Mouse (Mus musculus) limb, embryonic 13.5 days (tissue): ENCODE data around the gene Gm13271. TPM values are rescaled to one million over a fixed set of nuclear protein-coding genes. Genes with fewer than 3 reads are reported as not detected.
A peak's percentile ranks its signal among the peaks of the same experiment; 100 is the strongest.
"Not testable (repeated sequence)": the region's sequence is repeated elsewhere in the genome, so short reads cannot be mapped to it uniquely, and the experiment has no call there.

ENCODE experiments used
- ATAC-seq: fragments of 200-750 bp; cut with Nextera tagmentation; 2 replicates; pipeline ENCODE4 v1.8.0; 2017; ENCODE audit warnings: low read depth, moderate number of reproducible peaks, moderate TSS enrichment; ENCODE audit not compliant: low FRiP score
- H3K27ac ChIP-seq: fragments of 300-500 bp; sonication (generic); 2 replicates; pipeline ENCODE4 v1.5.1; 2015; ENCODE audit warnings: inconsistent platforms, mild to moderate bottlenecking, moderate library complexity
- H3K27me3 ChIP-seq: fragments of 300-500 bp; sonication (generic); 2 replicates; pipeline ENCODE4 v1.6.1; 2015; ENCODE audit warnings: mild to moderate bottlenecking, inconsistent platforms
- H3K36me3 ChIP-seq: fragments of 300-500 bp; sonication (generic); 2 replicates; pipeline ENCODE4 v1.6.1; 2015; ENCODE audit warnings: inconsistent platforms, mild to moderate bottlenecking, moderate library complexity
- H3K4me1 ChIP-seq: fragments of 300-500 bp; sonication (generic); 2 replicates; pipeline ENCODE4 v1.6.1; 2015; ENCODE audit warnings: inconsistent platforms
- H3K4me2 ChIP-seq: fragments of 300-500 bp; sonication (generic); replicated peaks from 2 replicates; pipeline ENCODE4 v1.6.1; 2015; ENCODE audit warnings: inconsistent platforms, mild to moderate bottlenecking, moderate library complexity
- H3K4me3 ChIP-seq: fragments of 300-500 bp; sonication (generic); 2 replicates; pipeline ENCODE4 v1.5.1; 2015; ENCODE audit warnings: moderate library complexity, mild to moderate bottlenecking, inconsistent platforms
- H3K9ac ChIP-seq: fragments of 300-500 bp; sonication (generic); 2 replicates; pipeline ENCODE4 v1.6.1; 2015; ENCODE audit warnings: mild to moderate bottlenecking, inconsistent platforms
- H3K9me3 ChIP-seq: fragments of 300-500 bp; sonication (generic); 2 replicates; pipeline ENCODE4 v1.6.1; 2016; ENCODE audit warnings: inconsistent platforms
- WGBS: fragments of 180-500 bp; shearing (Covaris S2); methylation state at CpG from one replicate; pipeline ENCODE4 v1.1.7; 2015; 5-methylcytosine and 5-hydroxymethylcytosine counted together
- polyA plus RNA-seq: library from polyadenylated mRNA; unstranded; fragments of >200 nt; fragmentation: Nextera tagmentation; extraction: Ambion mirVana; gene quantifications from 2 replicates; pipeline ENCODE4 v1.2.1, GENCODE M21; 2015

Gm13271 gene
- polyA plus RNA-seq: not detected in 2 replicates

GRCm38 (mm10) chr4:88754818-88755340, at the start of gene Gm13271:
Gene Gm13271 (plus strand): TSS chr4:88754868.
- WGBS: 79% methylated on average over 15 of the region's 15 CpGs
- ATAC-seq, H3K36me3 ChIP-seq, H3K9ac ChIP-seq, H3K9me3 ChIP-seq, H3K4me2 ChIP-seq, H3K27ac ChIP-seq, H3K27me3 ChIP-seq, H3K4me3 ChIP-seq, H3K4me1 ChIP-seq: not testable (repeated sequence)

GRCm38 (mm10) chr4:88705924-88706323, 48.7 kb upstream of the Gm13271 start:
- no peak for ATAC-seq
- H3K4me1 ChIP-seq: no peaks in the 10 kb centered on the region
- H3K27me3 ChIP-seq: no peaks in the 10 kb centered on the region
- peaks cover 9% of the 10 kb centered on the region; the same call in 1 of the 2 replicates for H3K36me3 ChIP-seq
- no peak overlapping the region for H3K4me2 ChIP-seq
- 27% methylated on average over 3 of the region's 3 CpGs for WGBS
- no peak overlapping the region for H3K27ac ChIP-seq
- H3K9ac ChIP-seq: no peak overlapping the region
- H3K9me3 ChIP-seq: no peaks in the 10 kb centered on the region
- H3K4me3 ChIP-seq: no peak overlapping the region

- H3K36me3 ChIP-seq: peaks cover 9% of the 10 kb centered on the region; the same call in 1 of the 2 replicates
- WGBS: 96% methylated on average over 1 of the region's 1 CpGs
- no peak for ATAC-seq
Measured at GRCm38 (mm10) chr4:88707128-88707826, 47.4 kb upstream of the Gm13271 start.

GRCm38 (mm10) chr4:88714281-88714680, 40.4 kb upstream of the Gm13271 start:
- Histone ChIP-seq H3K27ac (no peak overlapping the region), H3K4me1 (peaks cover 10% of the 10 kb centered on the region), H3K9ac (no peak overlapping the region), H3K4me2 (no peak overlapping the region), H3K27me3 (no peaks in the 10 kb centered on the region), H3K9me3 (no peaks in the 10 kb centered on the region), H3K36me3 (peaks cover 45% of the 10 kb centered on the region), H3K4me3 (no peak overlapping the region)
- ATAC-seq: no peak
- 78% methylated on average over 1 of the region's 1 CpGs for whole genome bisulfite sequencing

More at GRCm38 (mm10) chr4:88707128-88707826, 47.4 kb upstream of the Gm13271 start:
- Histone ChIP-seq H3K4me2 (no peak overlapping the region), H3K27ac (no peak overlapping the region), H3K27me3 (no peaks in the 10 kb centered on the region), H3K4me1 (no peaks in the 10 kb centered on the region), H3K4me3 (no peak overlapping the region), H3K9me3 (no peaks in the 10 kb centered on the region), H3K9ac (no peak overlapping the region)

- Histone ChIP-seq H3K4me1 (peaks cover 12% of the 10 kb centered on the region), H3K9ac (no peak overlapping the region), H3K27me3 (no peaks in the 10 kb centered on the region), H3K4me3 (no peak overlapping the region), H3K4me2 (no peak overlapping the region), H3K36me3 (peaks cover 42% of the 10 kb centered on the region), H3K9me3 (no peaks in the 10 kb centered on the region), H3K27ac (no peak overlapping the region)
- no peak for ATAC-seq
Measured at GRCm38 (mm10) chr4:88715059-88715458, 39.6 kb upstream of the Gm13271 start.

GRCm38 (mm10) chr4:88718715-88719114, 36.0 kb upstream of the Gm13271 start:
- H3K4me2 ChIP-seq: peak overlapping the region; percentile 69
- H3K4me3 ChIP-seq: peak overlapping the region; percentile 38
- H3K9ac ChIP-seq: peak overlapping the region; percentile 21
- no peak for ATAC-seq
- peaks cover 43% of the 10 kb centered on the region for H3K36me3 ChIP-seq
- no peaks in the 10 kb centered on the region for H3K9me3 ChIP-seq
- H3K4me1 ChIP-seq: peaks cover 25% of the 10 kb centered on the region
- no peak overlapping the region for H3K27ac ChIP-seq
- H3K27me3 ChIP-seq: no peaks in the 10 kb centered on the region
- 51% methylated on average over 1 of the region's 1 CpGs for WGBS

GRCm38 (mm10) chr4:88721791-88722721, 32.6 kb upstream of the Gm13271 start, which contains the start of the genes Gm26566 and Klhl9:
Gene Gm26566 (plus strand): TSS chr4:88721805.
Gene Klhl9 (minus strand): TSS chr4:88722465.
- H3K4me3 ChIP-seq: peak within 1 kb of the TSS; percentile 89
- under 1% methylated on average over 81 of the region's 82 CpGs for WGBS
- H3K36me3 ChIP-seq: peaks cover 18% of the 10 kb centered on the region
- H3K4me2 ChIP-seq: peak within 1 kb of the TSS; percentile 89
- peak within 1 kb of the TSS; percentile 96 for H3K9ac ChIP-seq
- H3K9me3 ChIP-seq: no peaks in the 10 kb centered on the region
- peak within 1 kb of the TSS; percentile 98 for H3K27ac ChIP-seq
- peak; percentile 96 for ATAC-seq
- no peaks in the 10 kb centered on the region for H3K27me3 ChIP-seq
- H3K4me1 ChIP-seq: peaks cover 25% of the 10 kb centered on the region

GRCm38 (mm10) chr4:88723497-88724090, 31.1 kb upstream of the Gm13271 start:
- no peak for ATAC-seq
- H3K36me3 ChIP-seq: peaks cover 13% of the 10 kb centered on the region
- H3K27me3 ChIP-seq: no peaks in the 10 kb centered on the region
- H3K4me2 ChIP-seq: no peak overlapping the region
- no peak overlapping the region for H3K9ac ChIP-seq
- H3K9me3 ChIP-seq: no peaks in the 10 kb centered on the region
- H3K4me1 ChIP-seq: peaks cover 19% of the 10 kb centered on the region
- 46% methylated on average over 8 of the region's 8 CpGs for WGBS
- no peak overlapping the region for H3K4me3 ChIP-seq
- no peak overlapping the region for H3K27ac ChIP-seq

GRCm38 (mm10) chr4:88726727-88727126, 27.9 kb upstream of the Gm13271 start:
- Histone ChIP-seq H3K27ac (no peak overlapping the region), H3K9me3 (no peaks in the 10 kb centered on the region), H3K4me2 (no peak overlapping the region), H3K9ac (no peak overlapping the region), H3K4me1 (no peaks in the 10 kb centered on the region), H3K36me3 (no peaks in the 10 kb centered on the region), H3K4me3 (no peak overlapping the region), H3K27me3 (no peaks in the 10 kb centered on the region)
- ATAC-seq: no peak
- 81% methylated on average over 6 of the region's 6 CpGs for WGBS

- no peaks in the 10 kb centered on the region for H3K4me1 ChIP-seq
- no peak for ATAC-seq
- H3K9ac ChIP-seq: no peak overlapping the region
- H3K4me3 ChIP-seq: no peak overlapping the region
- no peaks in the 10 kb centered on the region for H3K9me3 ChIP-seq
- no peaks in the 10 kb centered on the region for H3K27me3 ChIP-seq
- H3K36me3 ChIP-seq: no peaks in the 10 kb centered on the region
- WGBS: 0% methylated on average over 1 of the region's 1 CpGs
- no peak overlapping the region for H3K4me2 ChIP-seq
- H3K27ac ChIP-seq: no peak overlapping the region
Measured at GRCm38 (mm10) chr4:88727324-88727723, 27.3 kb upstream of the Gm13271 start.

GRCm38 (mm10) chr4:88738480-88738879, 16.2 kb upstream of the Gm13271 start:
- no peak for ATAC-seq
- Histone ChIP-seq H3K9ac (no peak overlapping the region), H3K4me2 (no peak overlapping the region), H3K27me3 (no peaks in the 10 kb centered on the region), H3K27ac (no peak overlapping the region), H3K9me3 (no peaks in the 10 kb centered on the region), H3K4me1 (no peaks in the 10 kb centered on the region), H3K4me3 (no peak overlapping the region), H3K36me3 (no peaks in the 10 kb centered on the region)
- 7% methylated on average over 2 of the region's 2 CpGs for WGBS

GRCm38 (mm10) chr4:88739036-88739435, 15.6 kb upstream of the Gm13271 start:
- Histone ChIP-seq H3K9ac (no peak overlapping the region), H3K36me3 (no peaks in the 10 kb centered on the region), H3K4me1 (no peaks in the 10 kb centered on the region), H3K9me3 (no peaks in the 10 kb centered on the region), H3K27ac (no peak overlapping the region), H3K4me3 (no peak overlapping the region), H3K27me3 (no peaks in the 10 kb centered on the region), H3K4me2 (no peak overlapping the region)
- no peak for ATAC-seq
- WGBS: 78% methylated on average over 6 of the region's 6 CpGs
